Comparison of ENCODE assay signal across 19 mouse cellular contexts in genomic region chr2:110392714-110393336, GRCm38 (mm10). TPM values are rescaled to one million over a fixed set of nuclear protein-coding genes. Genes with fewer than 3 reads are reported as not detected.
DNase-seq lines count a peak whose midpoint lies in the region; ATAC-seq and TF ChIP-seq lines count a peak whose summit lies in the region.
"Had no signal": no experiment of that assay in that cellular context is flagged by ENCODE, and none has a peak within 500 bp of the region (broad histone marks: within the 10 kb centered on the region; RNA-seq: fewer than 3 reads in every experiment).

No protein-coding gene starts in this region.

- intact Hi-C loops in heart, postnatal 10 days (cut with DNase I), result no loop called here

- no peak overlapping the region for H3K4me3 ChIP-seq in heart, embryonic 12.5 days
- no peak overlapping the region for H3K4me3 ChIP-seq in limb, embryonic 14.5 days (replicated peaks; ENCODE audit: low read length)
- H3K4me3 ChIP-seq in midbrain, embryonic 14.5 days (replicated peaks; ENCODE audit: low read depth, low read length), result no peak overlapping the region
- H3K4me3 ChIP-seq: embryonic facial prominence, embryonic 13.5 days; kidney, embryonic 15.5 days; midbrain, embryonic 10.5 days had no signal

- H3K4me1 ChIP-seq in heart, embryonic 12.5 days (replicated peaks), result no peaks in the 10 kb centered on the region
- H3K4me1 ChIP-seq in limb, embryonic 14.5 days (ENCODE audit: control insufficient read depth, insufficient read depth, low read length), result no peaks in the 10 kb centered on the region; the same call in 1 of the 2 replicates
- H3K4me1 ChIP-seq in midbrain, embryonic 14.5 days (ENCODE audit: control insufficient read depth, insufficient read depth, low read length), result no peaks in the 10 kb centered on the region
- H3K4me1 ChIP-seq: kidney, embryonic 15.5 days; midbrain, embryonic 10.5 days had no signal

- DNase-seq in heart, postnatal 10 days, result peak; percentile 43 to 49
- peak; percentile 63 for DNase-seq in Muller cell, postnatal 12 days (ENCODE audit: inconsistent ontology term)
- peak; percentile 24 for DNase-seq in NIH3T3 (ENCODE audit: low read depth)
- DNase-seq in limb, embryonic 14.5 days (ENCODE audit: low spot score), result peak; percentile 67
- no peak for DNase-seq in midbrain, embryonic 14.5 days
- no peak for DNase-seq in right cerebral cortex, postnatal 4 days
- DNase-seq: adrenal gland, postnatal 10 days; cerebellum, adult 11 months; cerebellum, postnatal 10 days; thymus, postnatal 14 days had no signal

- WGBS in heart, embryonic 12.5 days, result 62% methylated on average over 4 of the region's 4 CpGs
- 59% methylated on average over 4 of the region's 4 CpGs for WGBS in limb, embryonic 14.5 days
- 89% methylated on average over 4 of the region's 4 CpGs for WGBS in midbrain, embryonic 14.5 days

- no peak overlapping the region for H3K27ac ChIP-seq in heart, embryonic 12.5 days (ENCODE audit: poor library complexity, severe bottlenecking)
- no peak overlapping the region for H3K27ac ChIP-seq in limb, embryonic 14.5 days (replicated peaks; ENCODE audit: low read depth, low read length)
- no peak overlapping the region for H3K27ac ChIP-seq in midbrain, embryonic 14.5 days (replicated peaks; ENCODE audit: low read depth, low read length)
- H3K27ac ChIP-seq: embryonic facial prominence, embryonic 13.5 days; hindbrain, embryonic 14.5 days; kidney, embryonic 15.5 days; liver, embryonic 14.5 days; macrophage; midbrain, embryonic 10.5 days had no signal

- H3K9ac ChIP-seq in heart, embryonic 12.5 days, result no peak overlapping the region
- H3K9ac ChIP-seq in limb, embryonic 14.5 days (ENCODE audit: low read depth, low read length, severe bottlenecking), result no peak overlapping the region
- no peak overlapping the region for H3K9ac ChIP-seq in midbrain, embryonic 14.5 days (replicated peaks; ENCODE audit: low read length)
- H3K9ac ChIP-seq: embryonic facial prominence, embryonic 13.5 days; hindbrain, embryonic 14.5 days; kidney, embryonic 15.5 days; liver, embryonic 14.5 days had no signal

- no peaks in the 10 kb centered on the region for H3K27me3 ChIP-seq in heart, embryonic 12.5 days (replicated peaks)
- H3K27me3 ChIP-seq in limb, embryonic 14.5 days (ENCODE audit: control insufficient read depth, insufficient read depth, low read length), result no peaks in the 10 kb centered on the region
- H3K27me3 ChIP-seq in midbrain, embryonic 14.5 days (ENCODE audit: control insufficient read depth, insufficient read depth, low read length), result no peaks in the 10 kb centered on the region
- H3K27me3 ChIP-seq: embryonic facial prominence, embryonic 13.5 days; kidney, embryonic 15.5 days had no signal

- no peak for ATAC-seq in heart, embryonic 12.5 days (ENCODE audit: insufficient number of reproducible peaks, low FRiP score)
- ATAC-seq in limb, embryonic 14.5 days (ENCODE audit: low FRiP score, low read depth), result peak; percentile 56; the same call in 1 of the 2 replicates
- no peak for ATAC-seq in midbrain, embryonic 14.5 days (ENCODE audit: low FRiP score, low TSS enrichment)
- ATAC-seq: activated CD4-positive, CD25-positive, alpha-beta regulatory T cell, adult 4 months had no signal

- no peaks in the 10 kb centered on the region for H3K9me3 ChIP-seq in heart, embryonic 12.5 days (replicated peaks)
- H3K9me3 ChIP-seq in limb, embryonic 14.5 days (ENCODE audit: control insufficient read depth, low read length), result no peaks in the 10 kb centered on the region
- no peaks in the 10 kb centered on the region for H3K9me3 ChIP-seq in midbrain, embryonic 14.5 days (ENCODE audit: control insufficient read depth, low read length)
- H3K9me3 ChIP-seq: embryonic facial prominence, embryonic 13.5 days; kidney, embryonic 15.5 days; midbrain, embryonic 10.5 days had no signal

- no peaks in the 10 kb centered on the region for H3K36me3 ChIP-seq in heart, embryonic 12.5 days
- no peaks in the 10 kb centered on the region for H3K36me3 ChIP-seq in limb, embryonic 14.5 days (ENCODE audit: control insufficient read depth, insufficient read depth, low read length)
- no peaks in the 10 kb centered on the region for H3K36me3 ChIP-seq in midbrain, embryonic 14.5 days (ENCODE audit: control insufficient read depth, insufficient read depth, low read length)
- H3K36me3 ChIP-seq: embryonic facial prominence, embryonic 13.5 days; kidney, embryonic 15.5 days; midbrain, embryonic 10.5 days had no signal

- no peak overlapping the region for H3K4me2 ChIP-seq in heart, embryonic 12.5 days
- no peak overlapping the region for H3K4me2 ChIP-seq in limb, embryonic 14.5 days (replicated peaks; ENCODE audit: low read depth, low read length, severe bottlenecking)
- H3K4me2 ChIP-seq in midbrain, embryonic 14.5 days (ENCODE audit: low read length), result no peak overlapping the region
- H3K4me2 ChIP-seq: embryonic facial prominence, embryonic 13.5 days; hindbrain, embryonic 14.5 days; kidney, embryonic 15.5 days had no signal

- no peak for TF ChIP-seq POLR2A in limb, embryonic 14.5 days (IDR thresholded peaks at IDR 0.05; ENCODE audit: borderline replicate concordance, extremely low read depth, insufficient read depth, insufficient read length)

RNA-seq across cellular contexts. Expression of gene Fibin, which starts 29.8 kb away (rescaled TPM):
- total RNA-seq in heart, postnatal 10 days (2021), result 10 to 100 TPM in 1 of 2 experiments, 1 to 10 TPM in 1; 9.9 to 11.5 TPM
- polyA plus RNA-seq in heart, embryonic 12.5 days (2016; fragmentation: Nextera tagmentation; extraction: Ambion mirVana), result 3.5 and 3.9 TPM in 2 replicates
- 111 TPM in 2 replicates for polyA plus RNA-seq in limb, embryonic 14.5 days (2012; rRNA removed)
- polyA plus RNA-seq in limb, embryonic 14.5 days (2014; fragmentation: Nextera tagmentation; extraction: Ambion mirVana), result 122 and 128 TPM in 2 replicates
- polyA plus RNA-seq in midbrain, embryonic 14.5 days (2014; fragmentation: Nextera tagmentation; extraction: Ambion mirVana), result 1.5 and 2.4 TPM in 2 replicates
- total RNA-seq: granulocyte monocyte progenitor cell, adult 5-6 weeks had no signal
- polyA plus RNA-seq: activated CD4-positive, CD25-positive, alpha-beta regulatory T cell, adult 4 months; macrophage had no signal

Comparison
In these comparisons a context has a peak if more than half of its experiments do, and no peak if none do; other contexts are left out.
1. DNase-seq: peak in heart, postnatal 10 days (2 of 2), Muller cell, postnatal 12 days (single experiment), NIH3T3 (single experiment) and limb, embryonic 14.5 days (single experiment); none in midbrain, embryonic 14.5 days (single experiment) and right cerebral cortex, postnatal 4 days (single experiment).
2. RNA of gene Fibin, which starts 29.8 kb away (polyA plus RNA-seq): 111 to 128 TPM in limb, embryonic 14.5 days; 3.5 to 3.9 TPM in heart, embryonic 12.5 days and 1.5 to 2.4 TPM in midbrain, embryonic 14.5 days; every median in the first group is over 10 times any median in the second.